Mouse (Mus musculus): Measurements from ENCODE around the gene Gpatch1. TPM values are rescaled to one million over a fixed set of nuclear protein-coding genes. Genes with fewer than 3 reads are reported as not detected.

Gene Gpatch1
- 4.0 TPM in 2 replicates for polyA plus RNA-seq (2012; rRNA removed)

DNA sequence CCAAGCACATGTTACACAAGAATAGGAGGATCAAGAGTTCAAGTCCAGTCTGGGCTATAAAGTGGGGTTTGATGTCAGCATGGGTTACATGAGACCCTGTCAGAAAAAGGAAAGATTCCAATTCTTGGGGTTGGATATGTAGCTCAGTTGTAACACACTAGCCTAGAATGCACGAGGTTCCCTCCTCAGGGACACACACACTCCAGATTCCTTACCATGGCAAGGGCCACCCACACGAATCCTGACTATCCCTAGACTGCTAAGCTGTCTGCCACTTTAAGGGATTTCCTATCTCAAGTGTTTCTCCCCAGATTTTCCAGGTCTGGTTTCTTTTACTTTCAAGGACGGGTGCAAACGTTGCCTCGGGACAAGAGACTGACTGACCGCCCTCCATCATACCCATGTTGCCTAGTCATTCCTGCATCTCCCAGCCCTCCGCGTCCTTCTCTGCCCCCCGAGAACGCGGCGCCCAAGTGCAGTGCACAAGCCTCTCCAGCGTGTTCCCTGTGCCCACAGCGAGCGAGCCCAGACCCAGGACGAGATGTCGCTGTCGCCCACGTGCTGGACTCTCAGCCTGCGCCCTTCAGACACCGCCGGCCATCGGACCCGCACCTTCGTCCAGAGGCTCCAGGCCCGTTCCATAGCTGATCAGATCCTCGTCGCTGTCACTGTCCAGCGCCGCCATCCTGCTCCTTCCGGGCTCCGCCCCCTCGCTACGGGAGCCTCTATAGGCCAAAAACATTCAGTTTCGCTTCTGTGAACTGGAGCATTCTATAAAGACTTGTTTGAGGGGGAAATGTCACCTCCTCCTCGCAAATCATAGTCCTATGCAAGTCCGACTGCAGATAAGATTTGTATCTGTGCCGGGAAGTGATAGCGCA lies at the start of gene Gpatch1:
Gpatch1 (minus strand) TSS at position 712 of the 881 bp plus-strand sequence.

DNA sequence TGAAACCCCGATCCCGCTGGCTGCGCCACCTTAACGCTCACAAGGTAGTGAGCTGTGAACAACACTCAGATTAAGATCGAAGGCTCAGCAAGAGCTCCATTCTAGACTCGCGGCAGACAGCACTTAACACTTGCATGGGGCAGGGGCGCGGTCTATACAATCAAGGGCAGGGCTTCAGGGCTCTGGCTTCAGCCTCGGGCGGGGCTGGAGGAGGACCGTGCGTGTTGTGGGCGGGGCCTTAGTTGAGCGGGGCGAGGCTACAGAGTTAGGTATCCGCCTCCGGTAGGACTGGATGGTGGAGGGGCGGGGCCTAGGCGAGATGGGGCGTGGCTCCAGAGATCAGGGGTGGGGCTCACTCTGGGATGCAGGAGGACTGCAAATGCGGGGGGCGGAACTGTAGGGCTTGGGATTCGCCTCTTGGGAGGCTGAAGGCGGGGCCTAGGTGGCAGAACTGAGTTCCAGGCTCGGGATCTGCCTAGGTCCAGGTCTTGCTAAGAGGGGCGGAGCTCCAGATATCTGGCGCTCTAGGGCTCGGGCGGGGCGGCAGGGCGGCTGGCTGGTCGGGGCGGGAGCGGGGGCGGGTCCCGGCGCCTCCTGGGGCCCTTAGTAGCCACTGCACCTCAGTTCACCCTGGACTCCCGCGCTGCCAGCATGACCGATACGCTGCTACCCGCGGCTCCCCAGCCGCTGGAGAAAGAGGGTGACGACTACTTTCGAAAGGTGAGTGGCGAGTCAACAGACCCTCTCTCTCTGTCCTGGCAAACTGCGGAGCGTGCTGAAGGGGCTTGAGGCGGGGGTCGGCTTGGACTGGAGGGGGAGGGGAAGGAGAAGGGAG lies 15.7 kb upstream of the Gpatch1 start, which contains the start of gene Rhpn2:
Rhpn2 (plus strand) TSS at position 479 of the 835 bp plus-strand sequence.

Other genes starting within 250 kb of the Gpatch1 start
- gene Cebpa, start 199.1 kb downstream of the Gpatch1 start, polyA plus RNA-seq (2012; rRNA removed): 13.2 and 16.0 TPM in 2 replicates
- 0.29 and 0.31 TPM in 2 replicates for gene Slc7a10, start 132.1 kb downstream of the Gpatch1 start, polyA plus RNA-seq (2012; rRNA removed)
- gene Lrp3, start 102.9 kb downstream of the Gpatch1 start, polyA plus RNA-seq (2012; rRNA removed): 0.70 and 0.83 TPM in 2 replicates
- 3.2 and 3.3 TPM in 2 replicates for gene Rhpn2, start 15.7 kb upstream of the Gpatch1 start, polyA plus RNA-seq (2012; rRNA removed)
- 7.1 and 8.5 TPM in 2 replicates for gene Faap24, start 78.4 kb upstream of the Gpatch1 start, polyA plus RNA-seq (2012; rRNA removed)
- gene Cep89, start 78.6 kb upstream of the Gpatch1 start, polyA plus RNA-seq (2012; rRNA removed): 12.1 and 12.5 TPM in 2 replicates
- 1.3 and 1.8 TPM in 2 replicates for gene Slc7a9, start 130.4 kb upstream of the Gpatch1 start, polyA plus RNA-seq (2012; rRNA removed)
- gene Tdrd12, start 219.3 kb upstream of the Gpatch1 start, polyA plus RNA-seq (2012; rRNA removed): 0.06 and 0.08 TPM in 2 replicates
- 55.3 and 58.6 TPM in 2 replicates for gene Nudt19, start 237.9 kb upstream of the Gpatch1 start, polyA plus RNA-seq (2012; rRNA removed)